Mouse (Mus musculus) cerebellum, adult 8-10 months (tissue): ENCODE measurements around the gene Kcnip1.

Experiments used
- DNase-seq: peaks from one replicate; pipeline ENCODE4 v3.0.0; 2022

Gene Kcnip1

DNA sequence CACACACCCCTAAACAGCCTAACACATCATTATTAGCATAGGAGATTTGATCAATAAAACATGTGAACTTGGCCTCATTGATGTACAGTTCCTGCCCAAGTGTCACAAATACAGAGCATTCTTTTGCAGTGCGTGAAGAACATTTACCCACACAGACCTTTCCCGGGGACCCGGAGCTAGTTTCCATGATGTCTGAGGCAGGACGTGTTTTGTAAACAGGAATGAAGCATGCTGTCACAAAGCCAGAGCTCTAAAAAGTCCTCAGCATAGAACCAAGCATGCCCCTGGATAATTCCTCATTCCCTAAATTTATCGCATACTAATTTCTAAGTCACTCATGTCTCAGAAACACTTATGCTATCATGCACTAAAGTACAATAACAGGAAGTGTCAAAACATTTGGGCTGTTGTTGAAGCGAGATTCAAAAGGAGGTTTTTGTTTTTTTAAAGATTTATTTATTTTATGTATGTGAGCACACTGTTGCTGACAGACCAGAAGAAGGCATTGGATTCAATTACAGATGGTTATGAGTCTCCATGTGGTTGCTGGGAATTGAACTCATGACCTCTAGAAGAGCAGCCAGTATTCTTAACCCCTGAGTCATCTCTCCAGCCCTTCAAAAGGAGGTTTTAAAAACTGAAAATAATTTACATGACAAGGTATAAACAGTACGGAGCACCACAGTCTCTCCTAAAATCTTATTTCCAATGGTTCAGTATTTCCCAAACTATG lies 336.9 kb downstream of the Kcnip1 start:
- no peak for DNase-seq

GRCm38 (mm10) chr11:33655221-33655620 lies 337.7 kb downstream of the Kcnip1 start:
- no peak for DNase-seq

- no peak for DNase-seq
Measured at GRCm38 (mm10) chr11:33654485-33654884, 338.5 kb downstream of the Kcnip1 start.

DNA sequence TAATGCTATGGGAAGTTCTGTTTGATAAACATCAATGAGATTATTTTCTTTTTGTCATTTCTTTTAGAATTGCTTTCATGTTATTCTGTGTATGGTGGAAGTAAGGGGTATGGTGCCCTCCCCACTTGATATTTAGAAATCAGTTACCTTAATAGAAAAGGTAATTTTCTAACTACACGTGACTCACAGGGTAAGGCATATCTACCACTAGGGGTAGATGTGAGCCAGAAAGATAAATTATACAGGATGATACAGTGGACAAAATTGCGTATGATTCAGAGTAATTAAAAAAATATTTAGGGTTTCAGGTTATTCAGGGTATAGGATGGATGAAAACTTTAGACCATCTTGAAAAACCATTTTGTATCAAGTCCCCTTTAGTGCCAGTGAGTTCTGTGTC lies 343.6 kb downstream of the Kcnip1 start:
- no peak for DNase-seq

- DNase-seq: no peak
Measured at GRCm38 (mm10) chr11:33637107-33637506, 355.8 kb downstream of the Kcnip1 start.

GRCm38 (mm10) chr11:33627136-33627742 lies 365.7 kb downstream of the Kcnip1 start:
- DNase-seq: no peak

GRCm38 (mm10) chr11:33614218-33614617 lies 378.7 kb downstream of the Kcnip1 start:
- peak; percentile 61 for DNase-seq

DNA sequence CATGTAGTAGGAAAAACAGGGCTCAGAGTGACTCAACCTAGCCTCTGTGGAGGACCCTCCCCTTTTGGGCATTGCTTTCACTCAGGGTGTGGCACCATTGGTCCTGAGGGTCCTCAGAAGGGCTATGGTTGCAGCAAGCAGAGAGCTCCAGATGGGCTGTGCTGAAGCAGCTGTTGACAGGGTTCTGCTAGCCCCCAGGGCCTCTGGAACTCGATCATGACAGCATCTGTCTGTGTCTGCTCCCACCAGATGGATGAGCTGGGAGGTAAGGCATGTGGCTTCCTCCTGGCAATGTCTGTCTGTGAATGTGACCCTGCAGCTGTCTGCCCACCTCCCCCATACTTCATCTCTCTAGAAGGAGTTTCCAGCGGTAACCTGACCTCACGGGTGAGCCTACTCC lies 385.2 kb downstream of the Kcnip1 start:
- no peak for DNase-seq

DNA sequence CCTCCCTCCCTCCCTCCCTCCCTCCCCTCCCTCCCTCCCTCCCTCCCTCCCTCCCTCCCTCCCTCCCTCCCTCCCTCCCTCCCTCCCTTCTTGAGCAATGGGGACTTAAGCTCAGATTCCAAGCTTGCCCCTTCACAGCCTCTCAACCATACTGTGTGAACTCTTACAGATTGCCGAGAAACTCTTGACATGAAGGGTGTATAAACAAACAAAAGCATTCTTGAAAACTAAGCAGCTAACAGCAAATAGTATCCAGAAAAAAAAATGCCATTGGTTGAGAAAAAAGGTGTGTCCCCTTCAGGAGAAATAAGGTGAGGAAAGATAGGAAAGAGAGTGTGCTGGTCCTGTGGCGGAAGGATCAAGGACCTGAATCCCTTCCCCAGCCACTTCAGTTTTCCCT lies 389.8 kb downstream of the Kcnip1 start:
- no peak for DNase-seq

- no peak for DNase-seq
Measured at GRCm38 (mm10) chr11:33598986-33599385, 394.0 kb downstream of the Kcnip1 start, which contains the start of gene D130052B06Rik. Gene D130052B06Rik (plus strand): TSS chr11:33599302.

- no peak for DNase-seq
Measured at GRCm38 (mm10) chr11:33596655-33597054, 396.3 kb downstream of the Kcnip1 start.

GRCm38 (mm10) chr11:33592826-33593225 lies 400.1 kb downstream of the Kcnip1 start:
- DNase-seq: no peak

DNA sequence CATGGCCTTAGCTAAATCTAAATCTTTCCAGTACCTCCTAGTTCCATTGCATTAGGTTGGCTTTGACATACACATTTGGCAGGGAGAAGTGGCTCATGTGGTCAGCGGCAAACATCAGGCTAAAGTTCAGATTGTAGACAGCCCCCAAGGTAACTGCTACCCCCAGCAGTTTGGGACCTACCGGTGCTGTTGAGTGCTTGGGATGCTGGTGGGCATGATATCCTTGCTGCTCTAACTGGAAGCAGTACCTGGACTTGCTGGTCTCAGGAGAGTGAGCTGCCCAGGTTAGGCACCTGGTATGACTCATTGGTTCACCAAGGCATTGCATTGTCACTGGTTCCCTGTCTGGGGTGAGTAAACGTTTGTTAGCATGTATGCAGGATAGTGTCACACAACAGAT lies 402.2 kb downstream of the Kcnip1 start:
- no peak for DNase-seq

GRCm38 (mm10) chr11:33586614-33587013 lies 406.3 kb downstream of the Kcnip1 start:
- DNase-seq: no peak

DNA sequence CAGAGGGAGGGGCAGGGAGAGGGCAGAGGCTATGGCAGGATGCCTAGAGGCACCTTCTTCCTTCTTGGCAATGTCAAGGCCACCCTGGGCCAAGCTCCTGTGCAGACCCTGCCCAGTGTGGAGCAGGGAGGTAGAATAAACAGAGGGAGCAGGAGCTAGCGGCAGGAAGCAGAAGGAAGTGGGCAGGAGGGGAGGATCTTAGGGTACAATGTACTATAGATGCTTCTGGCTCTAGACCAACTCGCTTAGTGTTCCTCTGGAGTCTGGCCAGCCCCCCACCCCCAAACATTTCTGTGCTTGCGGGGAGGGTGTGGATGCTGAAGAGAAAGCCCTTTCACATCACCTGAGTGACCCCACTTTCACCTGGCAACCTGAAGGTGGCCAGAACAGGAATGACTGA lies 413.3 kb downstream of the Kcnip1 start:
- DNase-seq: no peak
